Mouse (Mus musculus) brown adipose tissue, adult 24 weeks (tissue): ENCODE results near the gene Pif1. TPM values are rescaled to one million over a fixed set of nuclear protein-coding genes. Genes with fewer than 3 reads are reported as not detected.
A peak's percentile ranks its signal among the peaks of the same experiment; 100 is the strongest.

Experiments used
- H3K27ac ChIP-seq: fragments of 200-500 bp; replicated peaks from 2 replicates; pipeline ENCODE4 v1.5.1; 2012; ENCODE audit warnings: low read depth, mild to moderate bottlenecking, low read length
- H3K4me1 ChIP-seq: fragments of 200-500 bp; 2 replicates; pipeline ENCODE4 v1.6.1; 2012; ENCODE audit warnings: low read length, mixed read lengths; ENCODE audit not compliant: control insufficient read depth, insufficient read depth, insufficient read length
- H3K4me3 ChIP-seq: fragments of 200-500 bp; 2 replicates; pipeline ENCODE4 v1.5.1; 2012; ENCODE audit warnings: low read depth, mild to moderate bottlenecking, low read length, moderate library complexity; ENCODE audit not compliant: insufficient read depth
- polyA plus RNA-seq: library from polyadenylated mRNA; stranded (reverse); fragments of >200 nt; gene quantifications from 2 replicates; pipeline ENCODE4 v1.2.4, GENCODE M21; 2012; ENCODE audit not compliant: missing spikeins, insufficient read depth, insufficient read length

Pif1 gene
- polyA plus RNA-seq: not detected in 2 replicates

- H3K4me3 ChIP-seq: peak within 1 kb of the TSS; percentile 55
- H3K27ac ChIP-seq: no peak within 1 kb of the TSS
- H3K4me1 ChIP-seq: peaks cover 8% of the 10 kb centered on the region
Observed at GRCm38 (mm10) chr9:65586406-65587269, at the start of gene Pif1. Pif1 (plus strand) TSS chr9:65587160.

- Histone ChIP-seq H3K27ac (peak overlapping the region; percentile 32), H3K4me3 (no peak overlapping the region), H3K4me1 (peaks cover 20% of the 10 kb centered on the region)
Observed at GRCm38 (mm10) chr9:65537901-65538630, 48.9 kb upstream of the Pif1 start.

DNA sequence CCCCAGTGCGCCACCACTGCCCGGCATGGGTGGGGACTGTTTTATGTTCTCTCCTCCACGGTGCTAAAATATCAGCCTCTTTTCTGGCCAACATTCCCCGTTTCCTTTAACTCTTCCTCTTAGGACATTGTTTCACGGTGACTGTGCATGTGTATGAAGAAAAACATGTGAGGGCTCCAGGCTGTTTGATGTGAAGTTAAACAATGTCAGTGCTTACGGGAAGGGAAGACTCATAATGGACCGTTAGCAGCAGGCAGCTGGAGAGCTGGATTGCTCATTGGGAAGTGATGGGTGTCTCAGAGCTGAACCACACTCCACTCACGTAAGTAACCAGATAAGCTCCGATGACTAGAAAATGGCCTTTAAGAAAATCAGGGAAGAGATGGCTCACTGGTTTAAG is 47.3 kb upstream of the Pif1 start:
- no peak overlapping the region for H3K4me3 ChIP-seq
- peaks cover 20% of the 10 kb centered on the region for H3K4me1 ChIP-seq
- H3K27ac ChIP-seq: peak overlapping the region; percentile 39

GRCm38 (mm10) chr9:65541126-65542068 is 45.6 kb upstream of the Pif1 start:
- H3K27ac ChIP-seq: peak overlapping the region; percentile 91
- H3K4me1 ChIP-seq: peaks cover 20% of the 10 kb centered on the region
- H3K4me3 ChIP-seq: no peak overlapping the region

- Histone ChIP-seq H3K4me1 (peaks cover 21% of the 10 kb centered on the region), H3K27ac (peak overlapping the region; percentile 91), H3K4me3 (no peak overlapping the region)
Observed at GRCm38 (mm10) chr9:65542111-65542524, 44.8 kb upstream of the Pif1 start.

- H3K4me3 ChIP-seq: no peak overlapping the region
- peaks cover 46% of the 10 kb centered on the region for H3K4me1 ChIP-seq
- H3K27ac ChIP-seq: peak overlapping the region; percentile 61
Observed at GRCm38 (mm10) chr9:65545635-65546412, 41.1 kb upstream of the Pif1 start.

DNA sequence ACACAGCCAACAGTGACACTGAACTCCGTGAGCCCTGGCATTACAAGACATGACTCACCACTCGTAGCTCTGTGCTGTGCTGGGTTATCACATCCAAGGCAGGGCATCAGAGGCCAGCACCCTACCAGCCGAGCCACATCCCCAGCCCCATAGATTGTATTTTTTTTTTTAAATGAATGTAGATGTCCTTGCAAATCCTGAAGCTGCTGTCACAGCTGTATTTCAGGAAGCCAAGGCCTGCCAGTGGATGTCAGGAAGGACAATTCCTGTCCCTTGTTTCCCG is 40.6 kb upstream of the Pif1 start:
- H3K4me1 ChIP-seq: peaks cover 48% of the 10 kb centered on the region
- H3K27ac ChIP-seq: peak overlapping the region; percentile 61
- no peak overlapping the region for H3K4me3 ChIP-seq

- H3K4me1 ChIP-seq: peaks cover 53% of the 10 kb centered on the region
- peak overlapping the region; percentile 61; the same call in 1 of the 2 replicates for H3K27ac ChIP-seq
Observed at GRCm38 (mm10) chr9:65547111-65547510, 39.8 kb upstream of the Pif1 start.

GRCm38 (mm10) chr9:65547844-65548243 is 39.1 kb upstream of the Pif1 start:
- no peak overlapping the region for H3K4me3 ChIP-seq
- peaks cover 57% of the 10 kb centered on the region for H3K4me1 ChIP-seq
- H3K27ac ChIP-seq: peak overlapping the region; percentile 23; the same call in 1 of the 2 replicates

More at GRCm38 (mm10) chr9:65547111-65547510, 39.8 kb upstream of the Pif1 start:
- H3K4me3 ChIP-seq: no peak overlapping the region

GRCm38 (mm10) chr9:65548311-65548710 is 38.6 kb upstream of the Pif1 start:
- no peak overlapping the region for H3K4me3 ChIP-seq
- no peak overlapping the region for H3K27ac ChIP-seq
- H3K4me1 ChIP-seq: peaks cover 57% of the 10 kb centered on the region

DNA sequence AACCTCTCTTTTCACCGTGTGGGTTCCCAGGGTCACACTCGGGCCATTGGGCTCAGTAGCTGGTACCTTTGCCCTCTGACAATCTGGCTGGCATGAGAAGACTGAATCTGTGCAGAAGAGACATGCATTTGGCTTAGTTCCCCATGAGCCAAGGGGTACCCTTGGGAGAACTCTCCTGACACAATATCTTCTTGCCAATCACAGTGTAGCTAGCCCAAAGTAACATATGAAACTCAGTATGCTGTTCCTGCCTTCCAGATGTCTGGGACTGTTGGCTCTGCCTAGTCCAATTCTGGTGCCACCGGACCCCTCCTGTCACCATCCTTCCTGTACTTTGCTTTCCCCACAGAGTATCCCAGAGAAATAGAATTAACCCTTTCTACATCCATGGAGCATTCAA is 37.8 kb upstream of the Pif1 start:
- H3K4me1 ChIP-seq: peaks cover 57% of the 10 kb centered on the region
- no peak overlapping the region for H3K4me3 ChIP-seq
- H3K27ac ChIP-seq: peak overlapping the region; percentile 99

DNA sequence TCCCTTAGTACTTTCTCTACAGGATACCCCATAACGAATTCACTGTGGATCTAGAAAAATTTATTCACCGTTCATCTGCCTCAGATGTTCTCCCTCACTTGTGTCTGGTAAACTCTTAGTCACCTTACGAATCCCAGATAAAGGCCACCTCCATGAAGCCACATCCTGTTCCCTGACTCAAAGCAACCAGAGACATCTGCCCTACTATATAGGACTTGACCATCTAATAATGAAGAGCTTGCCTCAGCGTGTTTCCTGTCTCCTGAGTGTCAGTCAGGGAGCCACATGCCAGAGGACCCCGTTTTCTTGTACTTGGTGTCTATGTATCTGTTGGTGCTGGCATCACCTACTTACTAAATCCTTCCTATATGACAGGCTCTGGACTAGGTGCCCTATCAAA is 37.3 kb upstream of the Pif1 start:
- Histone ChIP-seq H3K27ac (peak overlapping the region; percentile 99), H3K4me3 (no peak overlapping the region), H3K4me1 (peaks cover 57% of the 10 kb centered on the region)

DNA sequence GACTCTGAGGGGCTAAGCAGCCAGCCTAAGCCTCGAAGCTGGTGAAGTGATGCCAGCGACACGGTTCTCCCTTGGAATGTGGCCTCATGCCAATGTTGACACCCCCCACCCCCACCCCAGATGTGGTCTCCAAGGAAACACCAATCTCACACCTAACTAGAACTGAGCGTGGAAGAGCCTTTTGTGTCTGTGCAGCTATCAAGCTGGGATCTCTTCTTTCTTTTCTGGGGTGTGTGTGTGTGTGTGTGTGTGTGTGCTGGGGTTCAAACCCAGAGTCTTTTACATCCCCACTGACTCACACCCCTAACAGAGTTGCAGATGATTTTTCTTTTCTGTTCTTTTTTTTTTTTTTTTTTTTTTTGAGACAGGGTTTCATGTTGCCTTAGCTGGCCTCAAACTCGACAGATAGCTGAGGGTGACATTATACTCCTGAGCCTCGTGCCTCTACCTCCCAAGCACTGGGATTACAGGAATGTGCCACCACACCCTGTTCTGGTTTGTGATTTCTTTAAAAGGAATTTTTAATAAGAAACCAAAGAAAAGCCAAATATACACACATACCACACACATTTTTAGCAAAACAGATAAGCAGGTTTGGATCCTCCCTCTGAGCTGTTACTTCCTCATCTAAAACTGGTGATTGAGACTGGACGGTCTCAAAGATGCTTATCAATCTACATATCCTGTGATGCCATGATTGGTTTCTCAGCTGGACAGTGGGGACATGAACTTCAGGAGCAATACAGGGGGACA is 36.7 kb upstream of the Pif1 start:
- Histone ChIP-seq H3K4me1 (peaks cover 56% of the 10 kb centered on the region), H3K27ac (peak overlapping the region; percentile 99), H3K4me3 (no peak overlapping the region; the same call in 1 of the 2 replicates)
